Mouse (Mus musculus) heart, postnatal 0 days (tissue): Measurements from ENCODE around the gene Slc39a7. TPM values are rescaled to one million over a fixed set of nuclear protein-coding genes. Genes with fewer than 3 reads are reported as not detected.

Source experiments
- ATAC-seq: fragments of 200-750 bp; cut with Nextera tagmentation; 2 replicates; pipeline ENCODE4 v1.8.0; 2017; ENCODE audit warnings: low read depth, moderate number of reproducible peaks, moderate library complexity; ENCODE audit not compliant: insufficient read depth
- DNase-seq: peaks from one replicate; pipeline ENCODE4 v3.0.0-alpha.2; 2016; ENCODE audit warnings: low spot score
- H3K27ac ChIP-seq: fragments of 300-500 bp; sonication (generic); 2 replicates; pipeline ENCODE4 v1.5.1; 2014; ENCODE audit warnings: low read depth, mild to moderate bottlenecking
- H3K27me3 ChIP-seq: fragments of 300-500 bp; sonication (generic); 2 replicates; pipeline ENCODE4 v1.6.1; 2014; ENCODE audit warnings: low read length, mixed read lengths; ENCODE audit not compliant: control insufficient read depth, insufficient read depth
- H3K36me3 ChIP-seq: fragments of 300-500 bp; sonication (generic); replicated peaks from 2 replicates; pipeline ENCODE4 v1.6.1; 2014; ENCODE audit warnings: low read length, mixed read lengths; ENCODE audit not compliant: control insufficient read depth, insufficient read depth
- H3K4me1 ChIP-seq: fragments of 300-500 bp; sonication (generic); 2 replicates; pipeline ENCODE4 v1.6.1; 2014; ENCODE audit warnings: antibody characterized with exemption; ENCODE audit not compliant: control insufficient read depth, insufficient read depth
- H3K4me2 ChIP-seq: fragments of 300-500 bp; sonication (generic); 2 replicates; pipeline ENCODE4 v1.6.1; 2014; ENCODE audit warnings: low read depth, mild to moderate bottlenecking, low read length, moderate library complexity
- H3K4me3 ChIP-seq: fragments of 300-500 bp; sonication (generic); 2 replicates; pipeline ENCODE4 v1.5.1; 2014; ENCODE audit warnings: low read depth, low read length
- H3K9ac ChIP-seq: fragments of 300-500 bp; sonication (generic); replicated peaks from 2 replicates; pipeline ENCODE4 v1.6.1; 2014; ENCODE audit warnings: low read depth, low read length, mixed read lengths
- H3K9me3 ChIP-seq: fragments of 300-500 bp; sonication (generic); replicated peaks from 2 replicates; pipeline ENCODE4 v1.6.1; 2016; ENCODE audit warnings: low read length; ENCODE audit not compliant: control insufficient read depth
- CTCF ChIP-seq: IDR thresholded peaks from 2 replicates; pipeline ENCODE4 v1.5.1; 2016; ENCODE audit warnings: antibody characterized with exemption, control low read depth, low read depth
- EP300 ChIP-seq: IDR thresholded peaks from 2 replicates; pipeline ENCODE4 v1.6.1; 2016; ENCODE audit warnings: antibody characterized with exemption, low read depth
- WGBS: fragments of 180-500 bp; shearing (Covaris S2); extraction: QIAGEN DNeasy Blood & Tissue Kit; methylation state at CpG from one replicate; pipeline ENCODE4 v1.1.7; 2014; 5-methylcytosine and 5-hydroxymethylcytosine counted together
- microRNA counts: library from miRNA; unstranded; fragments of <30 nt; microRNA quantifications from one replicate; lab custom pipeline; 2015
- microRNA-seq: library from miRNA; unstranded; fragments of <30 nt; microRNA quantifications from one replicate; pipeline ENCODE4, GENCODE M21; 2016
- polyA plus RNA-seq: library from polyadenylated mRNA; unstranded; fragments of >200 nt; fragmentation: Nextera tagmentation; extraction: Ambion mirVana; gene quantifications from 2 replicates; pipeline ENCODE4 v1.2.1, GENCODE M21; 2015
- total RNA-seq: library from RNA; depleted of rRNA; stranded (reverse); fragments of >200 nt; gene quantifications from 2 replicates; pipeline ENCODE4 v1.2.3, GENCODE M21; 2014; ENCODE audit warnings: low replicate concordance; rRNA removed

Slc39a7 gene
- total and polyA plus RNA-seq, 2 experiments from 2014 or later, result 85.4 to 97.2 TPM

GRCm38 (mm10) chr17:33980181-33981035 is 51.1 kb downstream of the Slc39a7 start:
- WGBS, result 72% methylated on average over 19 of the region's 19 CpGs
- DNase-seq, result no peak
- no peak for ATAC-seq
- Histone ChIP-seq H3K4me3 (no peak overlapping the region), H3K4me1 (peaks cover 17% of the 10 kb centered on the region), H3K27me3 (peaks cover 38% of the 10 kb centered on the region), H3K36me3 (no peaks in the 10 kb centered on the region), H3K27ac (peak overlapping the region; percentile 81), H3K9ac (no peak overlapping the region), H3K9me3 (no peaks in the 10 kb centered on the region), H3K4me2 (peak overlapping the region; percentile 58; the same call in 1 of the 2 replicates)
- TF ChIP-seq CTCF, result no peak
- TF ChIP-seq EP300, result no peak

- TF ChIP-seq EP300 (no peak), CTCF (no peak)
- Histone ChIP-seq H3K4me1 (peaks cover 17% of the 10 kb centered on the region), H3K4me3 (no peak overlapping the region), H3K27ac (no peak overlapping the region), H3K36me3 (no peaks in the 10 kb centered on the region), H3K4me2 (no peak overlapping the region), H3K9me3 (no peaks in the 10 kb centered on the region), H3K9ac (no peak overlapping the region), H3K27me3 (peaks cover 38% of the 10 kb centered on the region)
- DNase-seq, result no peak
- 65% methylated on average over 6 of the region's 6 CpGs for WGBS
- ATAC-seq, result no peak
Observed at GRCm38 (mm10) chr17:33979512-33980050, 51.9 kb downstream of the Slc39a7 start.

- Histone ChIP-seq H3K4me2 (peak overlapping the region; percentile 69), H3K4me3 (peak overlapping the region; percentile 47), H3K27me3 (peaks cover 38% of the 10 kb centered on the region), H3K27ac (no peak overlapping the region), H3K9me3 (no peaks in the 10 kb centered on the region), H3K36me3 (no peaks in the 10 kb centered on the region), H3K9ac (peak overlapping the region; percentile 24; the same call in 1 of the 2 replicates), H3K4me1 (peaks cover 17% of the 10 kb centered on the region)
- DNase-seq (peak; percentile 10), ATAC-seq (peak; percentile 62)
- TF ChIP-seq EP300 (no peak), CTCF (no peak)
- 2% methylated on average over 17 of the region's 17 CpGs for WGBS
Observed at GRCm38 (mm10) chr17:33978631-33979031, 52.9 kb downstream of the Slc39a7 start.

MicroRNAs within 50 kb of the gene (microRNA counts, 519-probe panel; counts per million panel counts)
- 398 counts per million, percentile 4 among the panel's probes with 10 or more counts for microRNA mmu-miR-219 (lab: Ali Mortazavi, UCI)

Small RNAs within 50 kb of the gene (microRNA-seq; reads per million reads assigned to microRNA genes)
- gene Mir219a-1 (not detected), gene Mir219c (not detected)

Other genes starting within 250 kb of the Slc39a7 start
Only the 30 nearest of the 33 such genes appear.
- 127 and 305 TPM in 2 replicates for gene Rps28, start 207.1 kb downstream of the Slc39a7 start, total RNA-seq
- gene Rps28, start 207.1 kb downstream of the Slc39a7 start, polyA plus RNA-seq, result 622 and 631 TPM in 2 replicates
- gene Ndufa7, start 207.1 kb downstream of the Slc39a7 start, total RNA-seq, result 467 and 766 TPM in 2 replicates
- gene Ndufa7, start 207.1 kb downstream of the Slc39a7 start, polyA plus RNA-seq, result 899 and 938 TPM in 2 replicates
- gene Cd320, start 188.6 kb downstream of the Slc39a7 start, total RNA-seq, result 17.3 and 24.0 TPM in 2 replicates
- gene Cd320, start 188.6 kb downstream of the Slc39a7 start, polyA plus RNA-seq, result 37.3 and 41.6 TPM in 2 replicates
- not detected in 2 replicates for gene Gm7029, start 157.8 kb downstream of the Slc39a7 start, total RNA-seq
- gene Gm7029, start 157.8 kb downstream of the Slc39a7 start, polyA plus RNA-seq, result not detected in 2 replicates
- gene Kifc1, start 141.0 kb downstream of the Slc39a7 start, total RNA-seq, result 17.0 and 30.1 TPM in 2 replicates
- 2.0 and 2.1 TPM in 2 replicates for gene Kifc1, start 141.0 kb downstream of the Slc39a7 start, polyA plus RNA-seq
- not detected in 2 replicates for gene Platr17, start 126.5 kb downstream of the Slc39a7 start, total RNA-seq
- gene Platr17, start 126.5 kb downstream of the Slc39a7 start, polyA plus RNA-seq, result not detected in 2 replicates
- 15.2 and 19.3 TPM in 2 replicates for gene Daxx, start 122.3 kb downstream of the Slc39a7 start, total RNA-seq
- gene Daxx, start 122.3 kb downstream of the Slc39a7 start, polyA plus RNA-seq, result 18.0 and 20.0 TPM in 2 replicates
- 50.9 and 84.1 TPM in 2 replicates for gene Tapbp, start 115.8 kb downstream of the Slc39a7 start, total RNA-seq
- 47.6 and 51.3 TPM in 2 replicates for gene Tapbp, start 115.8 kb downstream of the Slc39a7 start, polyA plus RNA-seq
- gene Zbtb22, start 115.8 kb downstream of the Slc39a7 start, total RNA-seq, result 29.1 and 42.9 TPM in 2 replicates
- 10.1 and 12.0 TPM in 2 replicates for gene Zbtb22, start 115.8 kb downstream of the Slc39a7 start, polyA plus RNA-seq
- 63.1 and 144 TPM in 2 replicates for gene Rgl2, start 102.1 kb downstream of the Slc39a7 start, total RNA-seq
- 21.1 and 21.9 TPM in 2 replicates for gene Rgl2, start 102.1 kb downstream of the Slc39a7 start, polyA plus RNA-seq
- gene Pfdn6, start 91.3 kb downstream of the Slc39a7 start, total RNA-seq, result 28.6 and 77.4 TPM in 2 replicates
- 123 and 128 TPM in 2 replicates for gene Pfdn6, start 91.3 kb downstream of the Slc39a7 start, polyA plus RNA-seq
- 6.7 and 10.9 TPM in 2 replicates for gene Wdr46, start 91.0 kb downstream of the Slc39a7 start, total RNA-seq
- 8.9 and 11.1 TPM in 2 replicates for gene Wdr46, start 91.0 kb downstream of the Slc39a7 start, polyA plus RNA-seq
- gene B3galt4, start 80.2 kb downstream of the Slc39a7 start, total RNA-seq, result 0.53 and 0.70 TPM in 2 replicates
- gene B3galt4, start 80.2 kb downstream of the Slc39a7 start, polyA plus RNA-seq, result 5.5 and 6.1 TPM in 2 replicates
- gene Vps52, start 75.9 kb downstream of the Slc39a7 start, total RNA-seq, result 28.2 and 31.8 TPM in 2 replicates
- 27.8 TPM in 2 replicates for gene Vps52, start 75.9 kb downstream of the Slc39a7 start, polyA plus RNA-seq
- gene Rps18, start 75.7 kb downstream of the Slc39a7 start, total RNA-seq, result 1,548 and 1,735 TPM in 2 replicates
- 845 and 880 TPM in 2 replicates for gene Rps18, start 75.7 kb downstream of the Slc39a7 start, polyA plus RNA-seq
- gene H2-K1, start 31.3 kb downstream of the Slc39a7 start, total RNA-seq, result 61.0 and 84.5 TPM in 2 replicates
- 42.9 and 48.4 TPM in 2 replicates for gene H2-K1, start 31.3 kb downstream of the Slc39a7 start, polyA plus RNA-seq
- gene Ring1, start 7.0 kb downstream of the Slc39a7 start, total RNA-seq, result 22.5 and 48.5 TPM in 2 replicates
- gene Ring1, start 7.0 kb downstream of the Slc39a7 start, polyA plus RNA-seq, result 10.3 and 11.9 TPM in 2 replicates
- 80.6 and 101 TPM in 2 replicates for gene H2-Ke6, start 3.6 kb downstream of the Slc39a7 start, total RNA-seq
- 58.5 and 64.6 TPM in 2 replicates for gene H2-Ke6, start 3.6 kb downstream of the Slc39a7 start, polyA plus RNA-seq
- gene Rxrb, start 130 bp upstream of the Slc39a7 start, total RNA-seq, result 29.4 and 36.6 TPM in 2 replicates
- 28.4 and 31.2 TPM in 2 replicates for gene Rxrb, start 130 bp upstream of the Slc39a7 start, polyA plus RNA-seq
- 1.4 and 1.9 TPM in 2 replicates for gene Col11a2, start 7.8 kb upstream of the Slc39a7 start, total RNA-seq
- 0.25 and 0.29 TPM in 2 replicates for gene Col11a2, start 7.8 kb upstream of the Slc39a7 start, polyA plus RNA-seq
- not detected in 2 replicates for gene H2-Oa, start 60.7 kb upstream of the Slc39a7 start, total RNA-seq
- gene H2-Oa, start 60.7 kb upstream of the Slc39a7 start, polyA plus RNA-seq, result not detected in 2 replicates
- 2.6 and 7.2 TPM in 2 replicates for gene H2-DMa, start 87.9 kb upstream of the Slc39a7 start, total RNA-seq
- 4.2 and 4.6 TPM in 2 replicates for gene H2-DMa, start 87.9 kb upstream of the Slc39a7 start, polyA plus RNA-seq
- gene Brd2, start 91.0 kb upstream of the Slc39a7 start, total RNA-seq, result 83.2 and 87.5 TPM in 2 replicates
- gene Brd2, start 91.0 kb upstream of the Slc39a7 start, polyA plus RNA-seq, result 33.4 and 38.4 TPM in 2 replicates
- gene H2-DMb2, start 111.6 kb upstream of the Slc39a7 start, total RNA-seq, result 1.5 TPM in 1 of 2 replicates, not detected in the other
- gene H2-DMb2, start 111.6 kb upstream of the Slc39a7 start, polyA plus RNA-seq, result 0.33 and 0.38 TPM in 2 replicates
- gene H2-DMb1, start 121.4 kb upstream of the Slc39a7 start, total RNA-seq, result 0.19 TPM in 1 of 2 replicates, not detected in the other
- 0.65 and 0.90 TPM in 2 replicates for gene H2-DMb1, start 121.4 kb upstream of the Slc39a7 start, polyA plus RNA-seq
- gene Tap1, start 155.9 kb upstream of the Slc39a7 start, total RNA-seq, result 8.8 and 10.7 TPM in 2 replicates
- gene Tap1, start 155.9 kb upstream of the Slc39a7 start, polyA plus RNA-seq, result 2.7 and 3.7 TPM in 2 replicates
- 2.9 and 6.3 TPM in 2 replicates for gene Psmb9, start 156.1 kb upstream of the Slc39a7 start, total RNA-seq
- 2.5 and 3.6 TPM in 2 replicates for gene Psmb9, start 156.1 kb upstream of the Slc39a7 start, polyA plus RNA-seq
- 9.7 and 11.0 TPM in 2 replicates for gene Psmb8, start 166.0 kb upstream of the Slc39a7 start, total RNA-seq
- 9.4 and 9.9 TPM in 2 replicates for gene Psmb8, start 166.0 kb upstream of the Slc39a7 start, polyA plus RNA-seq
- 3.3 and 14.5 TPM in 2 replicates for gene Tap2, start 171.8 kb upstream of the Slc39a7 start, total RNA-seq
- gene Tap2, start 171.8 kb upstream of the Slc39a7 start, polyA plus RNA-seq, result 7.0 and 7.5 TPM in 2 replicates
- gene H2-Ob, start 207.2 kb upstream of the Slc39a7 start, total RNA-seq, result not detected in 2 replicates
- gene H2-Ob, start 207.2 kb upstream of the Slc39a7 start, polyA plus RNA-seq, result 0.08 and 0.14 TPM in 2 replicates